In the genomic region with DNA sequence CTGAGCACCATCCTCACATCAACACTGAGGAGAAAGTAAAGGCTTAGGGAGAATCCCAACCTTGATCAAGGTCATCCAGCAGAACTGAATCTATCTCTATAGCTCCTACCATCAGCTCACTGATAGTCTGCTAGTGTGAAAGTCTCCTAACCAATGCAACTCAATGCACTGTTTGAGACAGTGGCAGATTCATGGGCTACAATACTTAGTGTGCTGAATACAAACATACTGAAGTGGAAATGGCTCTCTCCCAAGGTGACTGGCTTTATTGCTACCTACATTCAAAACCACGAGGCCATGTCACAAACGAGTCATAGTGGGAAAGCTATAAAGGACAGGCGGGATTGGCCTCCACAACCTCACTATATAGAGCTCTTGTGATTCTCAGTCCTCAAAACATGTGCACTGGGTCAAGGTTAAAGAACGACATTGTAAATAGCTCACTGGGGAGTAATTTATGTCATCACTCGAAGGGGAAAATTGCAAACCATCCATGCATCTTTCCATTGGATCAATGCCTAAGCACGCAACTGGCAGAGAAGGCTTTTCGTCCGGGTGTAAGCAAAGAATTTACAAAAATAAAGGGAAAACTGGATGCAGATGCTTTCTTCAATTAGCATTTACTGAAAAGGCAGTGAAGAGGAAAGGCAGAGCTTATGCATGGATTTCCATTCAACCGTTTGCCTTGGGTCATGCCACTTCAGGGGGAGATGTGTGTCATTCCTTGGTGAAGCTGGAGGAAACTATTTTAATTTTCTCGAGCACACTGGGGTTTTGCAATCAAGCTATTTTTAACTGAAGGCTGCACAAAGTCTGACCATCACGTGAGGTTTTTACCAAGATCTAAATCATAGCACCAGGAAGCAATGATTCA, we compare ENCODE assay signal across 12 mouse cellular contexts.
A peak's percentile ranks its signal among the peaks of the same experiment; 100 is the strongest.
DNase-seq lines count a peak whose midpoint lies in the region; ATAC-seq and TF ChIP-seq lines count a peak whose summit lies in the region.
"Had no signal": no experiment of that assay in that cellular context is flagged by ENCODE, and none has a peak within 500 bp of the region (broad histone marks: within the 10 kb centered on the region; RNA-seq: fewer than 3 reads in every experiment).

No protein-coding gene starts in this region.

- no peaks in the 10 kb centered on the region for H3K9me3 ChIP-seq in heart, postnatal 0 days (replicated peaks; ENCODE audit: control insufficient read depth, low read length)
- H3K9me3 ChIP-seq: G1E; liver, embryonic 15.5 days had no signal

- H3K27ac ChIP-seq in heart, postnatal 0 days (ENCODE audit: low read depth) = no peak overlapping the region
- H3K27ac ChIP-seq: layer of hippocampus, adult 2 months; liver, embryonic 15.5 days had no signal

- CTCF ChIA-PET in Patski (lab: Charles Lee) = interaction anchor here (1.0 to 4.0 kb wide), 12 partner anchors 23 to 256 kb away, joined by 3 to 18 read pairs (median 4); no protein-coding TSS in a partner anchor

- H3K4me2 ChIP-seq in heart, postnatal 0 days (ENCODE audit: low read depth, low read length) = no peak overlapping the region
- H3K4me2 ChIP-seq: liver, embryonic 15.5 days had no signal

- no peak overlapping the region for H3K4me3 ChIP-seq in heart, postnatal 0 days (ENCODE audit: low read depth, low read length)
- H3K4me3 ChIP-seq: erythroblast, embryonic 14.5 days; layer of hippocampus, adult 2 months; liver, embryonic 15.5 days had no signal

- POLR2A ChIA-PET in Patski (lab: Charles Lee) = interaction anchor here (0.5 to 8.1 kb wide), 12 partner anchors 24 to 397 kb away, joined by 3 to 44 read pairs (median 5); a partner anchor contains a TSS

- ATAC-seq in heart, postnatal 0 days (ENCODE audit: insufficient read depth, low read depth) = no peak
- peak; percentile 55 for ATAC-seq in Patski
- ATAC-seq in granulocyte monocyte progenitor cell, adult 5-6 weeks (replicated peaks; ENCODE audit: poor library complexity, severe bottlenecking) = peak; percentile 33

- in situ Hi-C loops in Patski (cut with MboI; ENCODE audit: low pct_unique_long_range_greater_than_20kb) = no loop called here

- intact Hi-C loops in heart, postnatal 36 days (cut with DNase I) = no loop called here
- intact Hi-C loops in gastrocnemius, postnatal 36 days (cut with DNase I) = no loop called here

- no peaks in the 10 kb centered on the region for H3K36me3 ChIP-seq in heart, postnatal 0 days (replicated peaks; ENCODE audit: control insufficient read depth, insufficient read depth, low read length)
- H3K36me3 ChIP-seq: G1E; liver, embryonic 15.5 days had no signal

- peak; percentile 28 for DNase-seq in heart, postnatal 0 days (ENCODE audit: low spot score)
- DNase-seq in heart, postnatal 36 days = no peak
- DNase-seq in 3T3-L1 (ENCODE audit: low read depth, low spot score) (peak; percentile 76), Patski (ENCODE audit: low read depth, low spot score) (peak; percentile 91)
- no peak for DNase-seq in right cerebral cortex, postnatal 14 days
- DNase-seq in left cerebral cortex, adult 18-20 months (ENCODE audit: low spot score in 2 of 2) = no peak
- DNase-seq in gastrocnemius, postnatal 36 days = no peak

- peaks cover 59% of the 10 kb centered on the region for H3K4me1 ChIP-seq in heart, postnatal 0 days (ENCODE audit: control insufficient read depth, insufficient read depth)
- H3K4me1 ChIP-seq: liver, embryonic 15.5 days had no signal

- H3K9ac ChIP-seq in heart, postnatal 0 days (replicated peaks; ENCODE audit: low read depth, low read length) = no peak overlapping the region
- H3K9ac ChIP-seq: liver, embryonic 15.5 days had no signal

- 46% methylated on average over 11 of the region's 11 CpGs for WGBS in heart, postnatal 0 days

- no peaks in the 10 kb centered on the region for H3K27me3 ChIP-seq in heart, postnatal 0 days (ENCODE audit: control insufficient read depth, insufficient read depth, low read length)
- H3K27me3 ChIP-seq in Patski = no peaks in the 10 kb centered on the region
- H3K27me3 ChIP-seq: liver, embryonic 15.5 days had no signal

- no peak for TF ChIP-seq CTCF in heart, postnatal 0 days (IDR thresholded peaks at IDR 0.05; ENCODE audit: low read depth)
- no peak for TF ChIP-seq CTCF in Patski (IDR thresholded peaks at IDR 0.05)

- TF ChIP-seq EP300 in heart, postnatal 0 days (IDR thresholded peaks at IDR 0.05; ENCODE audit: low read depth) = no peak

Comparison
In these comparisons a context has a peak if more than half of its experiments do, and no peak if none do; other contexts are left out.
1. DNase-seq: peak in heart, postnatal 0 days (single experiment), 3T3-L1 (single experiment) and Patski (single experiment); none in heart, postnatal 36 days (0 of 2), right cerebral cortex, postnatal 14 days (single experiment), left cerebral cortex, adult 18-20 months (0 of 2) and gastrocnemius, postnatal 36 days (0 of 2).